Mouse (Mus musculus) midbrain, embryonic 14.5 days (tissue): ENCODE results near the gene Kctd13. TPM values are rescaled to one million over a fixed set of nuclear protein-coding genes. Genes with fewer than 3 reads are reported as not detected.
"Not testable (repeated sequence)": the region's sequence is repeated elsewhere in the genome, so short reads cannot be mapped to it uniquely, and the experiment has no call there.

Source experiments
- ATAC-seq: fragments of 200-750 bp; cut with Nextera tagmentation; 2 replicates; pipeline ENCODE4 v1.8.0; 2017; ENCODE audit warnings: moderate number of reproducible peaks, moderate library complexity; ENCODE audit not compliant: low FRiP score, low TSS enrichment
- DNase-seq: peaks from one replicate; pipeline ENCODE4 v3.0.0-alpha.2; 2015
- H3K27ac ChIP-seq: fragments of 300-500 bp; sonication (generic); replicated peaks from 2 replicates; pipeline ENCODE4 v1.5.1; 2014; ENCODE audit warnings: mild to moderate bottlenecking, low read depth, low read length, moderate library complexity
- H3K27me3 ChIP-seq: fragments of 300-500 bp; sonication (generic); 2 replicates; pipeline ENCODE4 v1.6.1; 2014; ENCODE audit warnings: low read length, control low read depth, mixed read lengths; ENCODE audit not compliant: control insufficient read depth, insufficient read depth
- H3K36me3 ChIP-seq: fragments of 300-500 bp; sonication (generic); 2 replicates; pipeline ENCODE4 v1.6.1; 2014; ENCODE audit warnings: low read length, control low read depth; ENCODE audit not compliant: control insufficient read depth, insufficient read depth
- H3K4me1 ChIP-seq: fragments of 300-500 bp; sonication (generic); 2 replicates; pipeline ENCODE4 v1.6.1; 2014; ENCODE audit warnings: mild to moderate bottlenecking, antibody characterized with exemption, low read length, control low read depth; ENCODE audit not compliant: control insufficient read depth, insufficient read depth
- H3K4me2 ChIP-seq: fragments of 300-500 bp; sonication (generic); 2 replicates; pipeline ENCODE4 v1.6.1; 2014; ENCODE audit warnings: mild to moderate bottlenecking, low read length, moderate library complexity
- H3K4me3 ChIP-seq: fragments of 300-500 bp; sonication (generic); replicated peaks from 2 replicates; pipeline ENCODE4 v1.5.1; 2014; ENCODE audit warnings: low read depth, low read length
- H3K9ac ChIP-seq: fragments of 300-500 bp; sonication (generic); replicated peaks from 2 replicates; pipeline ENCODE4 v1.6.1; 2014; ENCODE audit warnings: mild to moderate bottlenecking, low read length, moderate library complexity
- H3K9me3 ChIP-seq: fragments of 300-500 bp; sonication (generic); 2 replicates; pipeline ENCODE4 v1.6.1; 2016; ENCODE audit warnings: low read length, control low read depth, mixed read lengths; ENCODE audit not compliant: control insufficient read depth
- WGBS: fragments of 180-500 bp; shearing (Covaris S2); extraction: QIAGEN DNeasy Blood & Tissue Kit; methylation state at CpG from one replicate; pipeline ENCODE4 v1.1.7; 2014; 5-methylcytosine and 5-hydroxymethylcytosine counted together
- polyA plus RNA-seq: library from polyadenylated mRNA; unstranded; fragments of >200 nt; fragmentation: Nextera tagmentation; extraction: Ambion mirVana; gene quantifications from 2 replicates; pipeline ENCODE4 v1.2.1, GENCODE M21; 2014

Gene Kctd13
- polyA plus RNA-seq, 1 experiment from 2014 or later = 98.6 TPM

DNA sequence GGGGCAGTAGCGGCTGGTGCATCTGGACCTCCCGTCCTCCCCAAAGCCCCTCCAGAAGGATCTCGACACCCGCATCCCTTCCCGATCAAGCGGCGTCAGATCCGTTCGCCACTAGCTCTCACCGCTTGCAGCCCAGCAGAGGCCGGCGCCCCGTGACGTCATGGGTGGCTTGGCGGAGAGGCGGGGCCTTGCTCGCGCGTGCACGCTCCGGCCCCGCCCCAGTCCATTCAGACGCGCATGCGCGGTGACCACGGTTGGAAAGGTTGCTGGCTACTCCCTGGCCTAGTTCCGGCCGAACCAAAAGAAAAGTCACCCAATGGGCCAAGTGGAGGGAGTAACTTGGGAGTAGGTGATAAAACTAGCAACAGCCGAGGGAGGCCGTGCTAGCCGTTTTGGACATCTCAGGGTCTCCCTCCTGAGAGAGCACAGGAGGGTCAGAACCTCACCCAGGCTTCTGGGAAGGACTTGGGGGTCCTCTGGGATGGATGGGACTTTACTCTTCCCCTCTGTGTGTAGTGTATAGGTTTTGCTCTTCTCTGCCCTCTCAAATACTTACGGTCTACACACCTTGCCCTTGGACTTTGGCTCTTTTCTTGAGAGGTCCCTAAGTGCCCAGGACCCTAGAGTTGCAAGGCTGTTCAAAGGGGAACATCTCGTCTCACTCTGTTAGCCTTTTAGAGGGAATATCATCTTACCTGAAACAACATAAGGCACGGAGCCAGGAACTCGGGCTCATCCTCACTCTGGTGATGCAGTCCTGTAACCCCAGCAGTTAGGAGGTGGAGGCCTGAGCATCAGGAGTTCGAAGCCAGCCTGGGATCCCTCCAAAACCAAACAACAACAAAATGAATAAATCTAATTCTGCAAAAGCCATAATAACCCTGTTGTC is 30.3 kb upstream of the Kctd13 start:
- 12% methylated on average over 37 of the region's 37 CpGs for WGBS
- no peaks in the 10 kb centered on the region for H3K27me3 ChIP-seq
- peak; percentile 91 for ATAC-seq

DNA sequence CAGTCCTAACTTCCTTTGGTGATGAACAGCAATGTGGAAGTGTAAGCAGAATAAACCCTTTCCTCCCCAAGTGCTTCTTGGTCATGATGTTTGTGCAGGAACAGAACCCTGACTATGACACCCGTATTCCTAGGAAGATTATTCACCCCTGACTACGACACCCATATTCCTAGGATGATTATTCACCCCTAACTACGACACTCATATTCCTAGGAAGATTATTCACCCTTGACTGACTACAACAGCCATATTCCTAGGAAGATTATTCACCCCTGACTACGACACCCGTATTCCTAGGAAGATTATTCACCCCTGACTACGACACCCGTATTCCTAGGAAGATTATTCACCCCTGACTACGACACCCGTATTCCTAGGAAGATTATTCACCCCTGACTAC is 28.9 kb upstream of the Kctd13 start:
- H3K27me3 ChIP-seq, DNase-seq, H3K4me3 ChIP-seq, ATAC-seq, H3K4me2 ChIP-seq, H3K27ac ChIP-seq, H3K36me3 ChIP-seq, H3K9me3 ChIP-seq, H3K9ac ChIP-seq: not testable (repeated sequence)
- peaks cover 14% of the 10 kb centered on the region for H3K4me1 ChIP-seq
- WGBS = 88% methylated on average over 7 of the region's 9 CpGs

More for the DNA sequence above, 30.3 kb upstream of the Kctd13 start:
- peak overlapping the region; percentile 91 for H3K27ac ChIP-seq
- peak overlapping the region; percentile 84 for H3K4me2 ChIP-seq
- peak overlapping the region; percentile 65 for H3K4me3 ChIP-seq
- peak; percentile 98 for DNase-seq
- H3K9me3 ChIP-seq = no peaks in the 10 kb centered on the region
- H3K36me3 ChIP-seq = no peaks in the 10 kb centered on the region
- H3K9ac ChIP-seq = peak overlapping the region; percentile 85
- peaks cover 14% of the 10 kb centered on the region for H3K4me1 ChIP-seq

DNA sequence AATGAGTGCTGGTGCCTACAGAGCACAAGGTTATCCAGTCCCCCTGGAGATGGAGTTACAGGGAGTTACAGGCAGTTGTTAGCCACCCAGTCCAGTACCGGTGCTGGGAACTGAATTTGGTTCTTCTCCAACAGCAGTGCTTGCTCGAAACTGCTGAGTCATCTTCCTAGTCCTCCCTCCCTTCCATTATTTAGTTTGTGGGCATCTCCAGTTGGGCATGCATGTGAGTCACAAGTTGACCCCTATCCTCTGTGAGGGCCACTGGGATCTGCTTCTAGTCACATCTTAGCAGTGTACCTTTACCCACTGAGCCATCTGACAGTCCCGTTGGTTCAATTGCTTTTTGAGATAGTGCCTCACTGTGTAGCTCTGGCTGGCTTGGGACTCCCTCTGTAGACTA is 23.1 kb upstream of the Kctd13 start:
- 90% methylated on average over 3 of the region's 3 CpGs for WGBS
- H3K4me2 ChIP-seq = no peak overlapping the region
- no peak overlapping the region for H3K9ac ChIP-seq
- H3K27ac ChIP-seq = no peak overlapping the region
- no peaks in the 10 kb centered on the region for H3K27me3 ChIP-seq
- no peaks in the 10 kb centered on the region for H3K36me3 ChIP-seq
- ATAC-seq (no peak), DNase-seq (no peak)
- H3K4me1 ChIP-seq = no peaks in the 10 kb centered on the region
- no peaks in the 10 kb centered on the region for H3K9me3 ChIP-seq
- no peak overlapping the region for H3K4me3 ChIP-seq

DNA sequence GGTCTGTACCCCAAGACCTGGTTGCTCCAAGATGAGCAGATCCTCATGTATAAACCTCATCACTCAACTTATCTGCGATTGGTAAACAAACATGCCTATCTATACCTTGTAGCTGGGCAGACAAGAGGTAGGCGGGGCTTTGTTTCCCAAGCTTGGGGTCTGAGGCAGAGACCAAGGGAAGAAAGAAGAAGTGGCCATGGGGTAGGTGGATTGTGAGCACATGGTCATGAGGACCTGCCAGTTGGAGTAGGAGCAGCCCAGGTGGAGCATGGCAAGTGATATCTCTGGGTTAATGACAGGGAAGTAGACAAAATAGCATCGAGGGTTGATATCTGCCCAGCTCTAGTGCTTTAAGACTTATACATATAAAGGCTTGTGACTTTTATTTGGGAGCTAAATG is 13.8 kb upstream of the Kctd13 start:
- DNase-seq (no peak), ATAC-seq (no peak)
- Histone ChIP-seq H3K4me3 (no peak overlapping the region), H3K27ac (no peak overlapping the region), H3K4me1 (no peaks in the 10 kb centered on the region), H3K27me3 (no peaks in the 10 kb centered on the region), H3K9ac (no peak overlapping the region), H3K9me3 (no peaks in the 10 kb centered on the region), H3K4me2 (no peak overlapping the region), H3K36me3 (no peaks in the 10 kb centered on the region)
- WGBS = 94% methylated on average over 3 of the region's 3 CpGs

DNA sequence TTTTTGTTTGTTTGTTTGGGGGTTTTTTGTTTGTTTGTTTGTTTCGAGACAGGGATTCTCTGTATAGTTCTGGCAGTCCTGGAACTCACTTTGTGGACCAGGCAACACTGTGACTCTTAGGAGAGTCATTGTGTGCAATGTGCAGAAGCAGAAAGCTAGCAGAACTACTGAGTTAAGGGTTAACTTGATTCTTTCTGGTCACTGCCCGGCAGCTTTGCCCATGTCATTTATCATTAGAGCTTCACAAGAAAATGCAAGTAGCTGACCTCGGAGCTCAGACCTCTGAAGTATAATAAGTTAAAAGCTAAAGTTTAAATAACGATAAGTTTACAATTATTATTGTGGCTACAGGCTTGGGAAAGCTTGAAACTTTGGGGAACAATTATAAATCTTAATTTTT is 10.3 kb upstream of the Kctd13 start:
- WGBS = 65% methylated on average over 4 of the region's 4 CpGs
- not testable (repeated sequence) for ATAC-seq, H3K36me3 ChIP-seq

DNA sequence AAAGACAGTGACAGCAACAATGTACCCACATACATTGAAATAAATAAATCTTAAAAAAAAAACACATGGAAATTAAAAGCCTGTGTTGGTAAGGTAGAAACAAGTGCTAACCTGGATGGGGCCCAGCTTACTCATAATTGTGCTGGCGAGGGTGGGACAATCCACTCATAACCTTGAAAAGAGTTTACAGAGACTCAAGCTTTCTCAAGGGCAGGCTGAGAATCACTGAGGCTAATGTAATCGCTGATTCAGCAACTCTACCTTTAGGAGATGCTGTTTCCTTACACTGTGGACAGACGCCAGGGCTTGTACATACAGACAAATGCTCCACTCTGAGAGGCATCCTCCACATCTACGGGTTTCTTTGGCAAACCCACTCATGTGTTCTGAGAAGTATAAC is 8.7 kb upstream of the Kctd13 start:
- 87% methylated on average over 4 of the region's 4 CpGs for WGBS
- Histone ChIP-seq H3K4me1 (peaks cover 10% of the 10 kb centered on the region; the same call in 1 of the 2 replicates), H3K4me2 (no peak overlapping the region), H3K27me3 (no peaks in the 10 kb centered on the region), H3K9me3 (no peaks in the 10 kb centered on the region), H3K4me3 (no peak overlapping the region), H3K36me3 (no peaks in the 10 kb centered on the region), H3K9ac (no peak overlapping the region), H3K27ac (no peak overlapping the region)
- ATAC-seq = no peak
- no peak for DNase-seq

More for the DNA sequence above, 10.3 kb upstream of the Kctd13 start:
- not testable (repeated sequence) for H3K27me3 ChIP-seq, H3K4me1 ChIP-seq, DNase-seq, H3K27ac ChIP-seq, H3K9ac ChIP-seq, H3K9me3 ChIP-seq, H3K4me2 ChIP-seq, H3K4me3 ChIP-seq

DNA sequence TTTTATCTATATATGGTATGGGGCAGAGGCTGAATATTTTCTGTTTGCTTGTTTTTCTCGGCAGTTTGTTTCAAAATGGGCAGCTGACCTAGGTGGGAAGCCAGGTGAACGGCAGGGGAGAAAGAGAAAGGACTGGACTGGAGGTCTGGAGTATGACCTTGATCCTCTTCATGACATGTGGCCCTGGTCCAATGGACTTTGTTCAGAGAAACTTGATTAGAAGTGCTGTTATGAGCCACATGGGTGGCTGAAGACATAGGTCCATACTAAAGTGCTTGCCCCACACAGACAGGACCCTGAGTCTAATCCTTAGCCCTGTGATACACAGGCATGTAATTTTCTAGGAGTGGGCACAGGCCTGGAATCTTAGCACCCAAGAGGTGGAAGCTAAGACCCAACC is 7.1 kb upstream of the Kctd13 start:
- 79% methylated on average over 2 of the region's 2 CpGs for WGBS
- Histone ChIP-seq H3K27me3 (no peaks in the 10 kb centered on the region), H3K9ac (no peak overlapping the region), H3K27ac (no peak overlapping the region), H3K4me2 (peak overlapping the region; percentile 3; the same call in 1 of the 2 replicates), H3K36me3 (no peaks in the 10 kb centered on the region), H3K9me3 (no peaks in the 10 kb centered on the region), H3K4me1 (peaks cover 10% of the 10 kb centered on the region; the same call in 1 of the 2 replicates), H3K4me3 (no peak overlapping the region)
- ATAC-seq (no peak), DNase-seq (no peak)

DNA sequence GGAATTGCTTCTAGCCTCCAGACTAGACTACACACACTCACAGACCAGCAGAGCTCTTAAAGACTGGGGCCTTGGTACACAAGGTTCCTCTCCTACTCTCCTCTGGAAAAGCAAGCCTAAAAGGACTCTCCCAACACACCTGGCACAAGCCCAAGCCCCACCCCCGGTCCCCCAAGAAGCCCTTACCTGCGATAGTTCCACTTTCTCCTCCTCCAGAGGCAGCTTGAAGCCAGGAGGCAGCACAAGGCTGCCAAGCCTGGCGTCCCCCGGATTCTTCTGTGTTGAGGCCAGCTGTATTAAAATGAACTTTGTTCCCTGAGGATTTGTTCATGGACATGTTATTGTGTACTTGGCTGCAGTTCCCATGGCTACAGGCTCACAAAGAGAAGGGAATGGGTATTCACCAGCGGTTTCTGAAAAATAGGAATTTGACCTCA is 6.0 kb upstream of the Kctd13 start, which contains the start of gene Tmem219:
TSS of gene Tmem219 (minus strand) at position 294 of the 437 bp plus-strand sequence.
- Histone ChIP-seq H3K4me2 (peak within 1 kb of the TSS; percentile 35), H3K4me3 (peak within 1 kb of the TSS; percentile 7; the same call in 1 of the 2 replicates), H3K9me3 (no peaks in the 10 kb centered on the region), H3K27me3 (no peaks in the 10 kb centered on the region), H3K36me3 (no peaks in the 10 kb centered on the region), H3K27ac (peak within 1 kb of the TSS; percentile 75), H3K9ac (no peak within 1 kb of the TSS; the same call in 1 of the 2 replicates), H3K4me1 (peaks cover 10% of the 10 kb centered on the region; the same call in 1 of the 2 replicates)
- 9% methylated on average over 5 of the region's 5 CpGs for WGBS
- DNase-seq (peak; percentile 81), ATAC-seq (peak; percentile 66; the same call in 1 of the 2 replicates)
